Mouse (Mus musculus) NIH3T3 (cell line): ENCODE measurements around the gene Rap1gap2.

Source experiments
- DNase-seq: peaks from one replicate; pipeline ENCODE4 v3.0.0-alpha.2; 2012; ENCODE audit warnings: low read depth

Rap1gap2 gene

DNA sequence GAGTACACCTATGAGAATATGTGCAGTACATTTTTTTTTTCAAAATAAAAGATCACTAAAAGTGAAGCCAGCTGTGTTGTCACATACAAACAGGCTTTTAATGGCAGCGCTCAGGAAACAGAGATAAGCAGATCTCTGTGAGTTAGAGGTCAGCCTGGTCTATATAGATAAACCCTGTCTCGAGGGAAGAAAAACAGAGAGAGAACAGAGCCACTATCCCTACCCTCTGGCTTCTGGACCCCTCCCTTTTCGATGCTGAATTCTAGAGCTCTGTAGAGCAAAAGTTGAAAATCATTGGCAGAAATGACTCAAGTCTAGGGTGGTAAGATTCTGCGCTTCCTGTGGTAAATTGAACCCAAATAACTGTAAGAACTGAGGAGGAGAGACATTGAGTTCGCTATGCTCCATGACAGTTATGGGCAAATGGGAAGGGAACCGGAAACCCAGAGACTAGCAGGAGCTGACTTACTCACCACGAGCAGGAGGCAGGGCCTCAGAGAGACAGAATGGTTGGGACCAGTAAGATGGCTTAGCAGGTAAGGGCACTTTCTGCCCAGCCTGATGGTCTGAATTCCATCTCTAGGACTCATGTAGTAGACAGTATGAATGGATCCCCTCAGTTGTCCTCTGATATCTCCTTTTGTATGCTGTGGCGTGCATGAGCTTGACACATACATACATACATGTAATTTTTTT is 11.4 kb upstream of the Rap1gap2 start:
- DNase-seq = no peak

GRCm38 (mm10) chr11:74619956-74620300 is 9.2 kb upstream of the Rap1gap2 start:
- no peak for DNase-seq

DNA sequence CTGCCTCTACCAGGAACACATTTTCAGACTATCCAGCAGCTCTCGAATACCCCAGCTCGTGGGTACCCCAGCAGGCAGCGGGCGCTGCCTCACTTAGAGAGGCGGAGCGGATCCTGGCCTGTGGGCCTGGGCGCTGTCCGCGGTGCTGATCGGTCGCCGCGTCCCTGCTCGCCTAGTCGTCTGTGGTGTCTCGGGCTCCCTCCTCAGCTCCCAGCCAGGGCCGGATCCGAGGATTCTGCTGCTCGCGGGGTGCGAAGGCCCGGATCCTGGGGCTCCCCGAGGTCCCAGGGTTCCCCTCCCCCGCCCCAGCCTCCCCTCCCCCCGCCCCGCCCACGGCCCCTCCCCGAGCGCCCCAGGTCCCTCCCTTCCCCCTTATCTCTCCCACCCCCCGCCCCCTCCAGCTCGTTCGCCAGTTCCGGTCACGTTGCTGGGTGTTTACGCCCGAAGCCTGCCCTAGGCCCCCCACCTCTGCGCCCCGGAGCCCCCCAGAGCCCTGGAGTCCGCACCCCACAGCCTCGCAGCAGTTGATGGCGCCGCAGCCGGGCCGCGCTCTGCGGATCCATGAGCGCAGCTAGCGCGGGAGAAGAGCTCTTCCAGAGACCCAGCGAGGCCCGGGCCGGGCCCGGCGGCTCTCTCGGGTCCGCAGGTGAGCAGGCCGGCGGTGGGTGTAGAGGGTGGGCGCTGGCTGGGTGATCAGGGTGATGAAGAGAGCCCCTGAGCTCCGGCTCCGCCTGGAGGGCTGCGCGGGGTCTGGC is 8.7 kb upstream of the Rap1gap2 start, which contains the start of gene Ccdc92b:
Gene Ccdc92b (plus strand): TSS at position 405 of the 755 bp plus-strand sequence.
- DNase-seq = peak; percentile 79

DNA sequence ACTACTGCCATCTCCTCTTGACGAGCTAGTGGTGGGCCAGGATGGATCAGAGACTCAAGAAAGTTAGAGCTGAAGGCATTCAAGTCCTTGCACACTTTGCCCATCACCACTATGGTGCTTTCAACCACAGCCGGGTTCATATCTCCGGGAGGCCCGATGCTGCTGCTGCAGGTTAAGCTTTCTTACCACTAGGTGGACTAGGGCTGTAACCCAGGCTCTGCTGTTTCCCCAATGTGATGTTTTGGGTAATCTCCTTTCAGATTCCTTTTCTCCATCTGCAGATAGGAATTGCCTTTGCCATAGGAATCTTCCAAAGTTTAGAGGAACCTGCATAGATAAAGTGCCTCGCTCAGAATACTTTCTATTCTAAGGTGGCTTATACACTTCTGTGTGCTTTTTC is 4.9 kb upstream of the Rap1gap2 start:
- DNase-seq = no peak

DNA sequence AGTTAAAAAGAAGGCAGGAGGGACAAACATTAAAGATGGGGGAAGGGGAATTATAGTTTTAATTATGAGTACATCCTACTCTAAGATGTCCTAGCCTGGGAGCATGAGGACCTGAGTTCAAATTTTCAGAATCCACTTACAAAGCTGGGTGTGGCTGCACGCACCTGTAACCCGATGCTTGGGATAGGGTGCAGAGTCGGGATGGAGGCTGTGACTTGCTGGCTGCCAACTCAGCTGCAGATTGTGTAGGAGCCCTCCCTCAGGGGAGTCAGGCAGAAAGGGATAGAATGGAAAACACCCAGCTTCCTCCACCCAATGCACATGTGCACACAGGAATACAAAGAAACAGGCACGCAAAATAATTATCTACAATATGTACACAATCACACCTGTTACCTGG is 2.7 kb upstream of the Rap1gap2 start:
- no peak for DNase-seq

DNA sequence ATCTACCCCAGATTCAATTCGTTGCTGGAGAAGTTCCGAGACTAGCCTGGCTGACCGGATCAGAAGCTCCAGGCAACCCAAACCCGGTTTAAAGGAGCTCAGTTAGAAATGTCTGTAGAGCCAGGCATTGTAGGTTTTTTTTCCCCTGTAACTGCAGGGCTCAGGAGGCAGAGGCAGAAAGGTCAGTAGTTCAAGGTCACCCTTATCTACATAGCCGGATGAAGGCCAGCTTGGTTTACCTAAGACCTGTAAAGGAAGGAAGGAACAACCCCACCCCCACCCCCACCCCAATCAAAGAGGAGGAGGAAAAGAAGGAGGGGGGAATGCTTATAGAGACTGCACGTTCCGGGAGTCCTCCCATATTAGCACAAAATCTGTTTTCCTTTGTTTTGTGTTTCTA is 722 bp upstream of the Rap1gap2 start:
- DNase-seq = no peak

GRCm38 (mm10) chr11:74610068-74610467 is 647 bp downstream of the Rap1gap2 start:
- DNase-seq = no peak

GRCm38 (mm10) chr11:74602286-74602685 is 8.4 kb downstream of the Rap1gap2 start:
- DNase-seq = no peak

DNA sequence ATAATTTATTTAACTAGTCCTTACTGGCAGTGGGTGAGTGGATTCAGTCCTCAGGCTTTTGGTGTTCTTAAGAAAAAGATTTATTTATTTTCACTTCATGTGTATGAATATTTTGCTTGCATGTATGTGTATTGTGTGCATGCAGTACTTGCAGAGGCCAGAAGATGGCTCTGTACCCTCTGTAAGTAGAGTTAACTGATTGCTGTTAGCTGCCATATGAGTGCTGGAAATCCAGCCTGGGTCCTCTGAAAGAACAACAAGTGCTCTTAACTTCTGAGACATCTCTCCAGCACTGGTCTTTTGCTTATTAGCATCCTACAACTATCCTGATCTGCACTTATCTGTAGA is 12.8 kb downstream of the Rap1gap2 start:
- peak; percentile 17 for DNase-seq

- DNase-seq = no peak
Measured at GRCm38 (mm10) chr11:74597283-74597989, 13.3 kb downstream of the Rap1gap2 start.

DNA sequence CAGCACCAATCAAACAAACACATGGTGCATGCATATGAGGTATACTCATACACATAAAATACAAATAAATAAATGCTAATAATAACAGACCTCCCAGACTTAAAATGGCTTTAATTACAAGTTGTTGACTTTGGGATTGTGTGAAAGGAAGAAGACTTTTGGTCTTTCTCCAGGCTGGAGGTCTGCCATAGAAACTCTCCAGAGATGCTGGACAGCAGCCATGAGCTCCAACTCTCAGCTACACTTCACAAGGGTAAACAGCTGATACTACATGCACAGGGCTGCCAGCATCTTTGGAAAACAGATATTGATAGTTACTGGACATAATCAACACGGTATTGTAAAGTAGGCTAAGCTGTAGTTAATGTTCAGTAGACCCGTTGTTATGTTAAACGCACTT is 18.5 kb downstream of the Rap1gap2 start:
- peak; percentile 47 for DNase-seq

DNA sequence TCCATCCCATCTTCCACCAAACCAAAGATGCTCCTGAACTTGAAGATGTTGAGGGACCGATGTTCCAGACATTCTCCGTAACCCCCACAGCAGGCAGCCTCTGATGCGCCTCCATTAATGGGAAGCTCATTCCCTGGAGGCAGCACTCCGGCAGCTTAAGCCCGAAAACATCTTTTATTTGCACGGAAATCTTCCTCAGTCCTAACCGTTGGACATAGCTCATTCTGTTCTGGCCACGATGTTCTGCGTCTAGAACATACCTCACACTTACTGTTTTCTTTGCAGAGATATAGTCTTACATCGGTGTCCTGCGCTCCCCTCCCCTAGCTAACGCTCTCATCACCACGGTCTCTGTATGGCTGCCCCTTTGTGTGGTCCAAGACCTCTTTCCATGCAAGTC is 20.0 kb downstream of the Rap1gap2 start:
- DNase-seq = no peak

DNA sequence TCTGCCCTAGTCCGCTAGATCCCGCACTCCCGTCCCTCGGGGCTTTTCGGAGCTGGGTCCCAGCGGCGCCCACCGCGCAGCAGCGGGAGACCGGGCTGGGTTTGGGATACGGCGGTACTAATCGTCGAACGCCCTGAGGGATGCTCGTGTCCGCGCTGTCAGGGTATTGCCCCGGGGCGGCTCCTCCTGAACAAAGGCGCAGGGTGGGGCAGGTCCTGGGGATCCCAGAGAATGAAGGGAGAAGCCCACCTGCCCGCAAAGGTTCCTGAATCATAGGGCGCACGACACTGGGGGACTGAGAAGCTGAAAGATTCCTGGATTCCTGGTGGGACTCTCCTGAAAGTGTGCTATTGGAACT is 20.5 kb downstream of the Rap1gap2 start:
- DNase-seq = no peak

- DNase-seq = no peak
Measured at GRCm38 (mm10) chr11:74589401-74590238, 21.1 kb downstream of the Rap1gap2 start.

GRCm38 (mm10) chr11:74586401-74586800 is 24.3 kb downstream of the Rap1gap2 start:
- no peak for DNase-seq

- peak; percentile 57 for DNase-seq
Measured at GRCm38 (mm10) chr11:74584946-74585723, 25.6 kb downstream of the Rap1gap2 start.

- no peak for DNase-seq
Measured at GRCm38 (mm10) chr11:74583824-74584349, 26.8 kb downstream of the Rap1gap2 start.

GRCm38 (mm10) chr11:74582464-74582863 is 28.3 kb downstream of the Rap1gap2 start:
- no peak for DNase-seq

DNA sequence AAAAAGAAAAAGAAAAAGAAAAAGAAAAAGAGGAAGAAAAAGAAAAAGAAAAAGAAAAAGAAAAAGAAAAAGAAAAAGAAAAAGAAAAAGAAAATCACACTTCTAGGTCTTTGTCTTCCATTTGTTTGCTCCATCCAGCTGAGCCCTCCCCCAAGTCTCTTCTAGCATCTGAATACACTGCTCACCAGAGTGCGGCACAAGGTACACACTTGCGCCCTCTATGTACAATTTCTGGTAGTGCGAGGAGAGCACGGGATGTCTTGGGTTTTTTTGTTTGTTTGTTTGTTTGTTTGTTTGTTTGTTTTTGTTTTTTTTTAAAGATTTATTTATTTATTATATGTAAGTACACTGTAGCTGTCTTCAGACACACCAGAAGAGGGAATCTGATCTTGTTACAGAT is 29.4 kb downstream of the Rap1gap2 start:
- peak; percentile 21 for DNase-seq

GRCm38 (mm10) chr11:74577068-74577467 is 33.6 kb downstream of the Rap1gap2 start:
- no peak for DNase-seq

DNA sequence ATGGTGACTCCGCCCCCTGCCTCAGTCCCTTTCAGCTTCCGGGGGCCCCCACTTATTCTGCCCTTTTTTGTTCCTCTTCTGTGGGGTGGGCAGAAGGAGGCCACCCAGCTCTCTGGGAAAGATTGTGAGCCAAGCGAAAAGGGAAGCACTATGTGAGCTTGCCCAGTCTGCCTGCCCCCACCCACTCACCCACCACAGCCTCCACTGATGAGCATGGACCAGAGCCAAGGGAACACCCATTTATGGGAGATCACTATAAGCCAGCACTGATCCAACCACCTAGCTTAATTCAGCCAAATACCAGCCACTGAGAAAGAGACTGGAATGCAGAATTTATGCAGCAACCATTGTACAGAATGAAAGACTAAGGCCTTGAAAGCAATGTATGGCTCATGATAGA is 34.8 kb downstream of the Rap1gap2 start:
- DNase-seq = no peak
